Mouse (Mus musculus): ENCODE results near the gene H2al1k.
A peak's percentile ranks its signal among the peaks of the same experiment; 100 is the strongest.
"Not testable (repeated sequence)": the region's sequence is repeated elsewhere in the genome, so short reads cannot be mapped to it uniquely, and the experiment has no call there.

The H2al1k gene

DNA sequence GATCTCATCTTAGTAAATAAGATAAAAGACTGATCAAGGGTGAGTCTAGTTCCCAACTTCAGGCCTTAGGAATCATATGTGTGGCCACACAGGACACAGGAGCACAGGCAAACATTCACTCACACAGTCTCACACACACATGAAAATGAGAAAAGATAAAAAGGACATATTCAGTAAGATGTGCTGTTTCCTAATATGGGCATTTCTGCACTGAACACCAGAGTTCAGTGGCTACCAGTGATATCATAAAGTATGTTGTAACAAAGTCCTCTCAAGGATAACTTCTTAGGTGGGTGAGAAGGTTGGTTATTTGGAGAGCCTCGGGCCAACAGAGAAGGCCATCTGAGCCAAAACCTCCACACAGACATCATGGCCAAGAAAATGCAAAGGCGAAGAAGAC, at the start of gene H2al1k:
H2al1k (plus strand) TSS at position 301 of the 400 bp plus-strand sequence.
- DNase-seq: not testable (repeated sequence)

DNA sequence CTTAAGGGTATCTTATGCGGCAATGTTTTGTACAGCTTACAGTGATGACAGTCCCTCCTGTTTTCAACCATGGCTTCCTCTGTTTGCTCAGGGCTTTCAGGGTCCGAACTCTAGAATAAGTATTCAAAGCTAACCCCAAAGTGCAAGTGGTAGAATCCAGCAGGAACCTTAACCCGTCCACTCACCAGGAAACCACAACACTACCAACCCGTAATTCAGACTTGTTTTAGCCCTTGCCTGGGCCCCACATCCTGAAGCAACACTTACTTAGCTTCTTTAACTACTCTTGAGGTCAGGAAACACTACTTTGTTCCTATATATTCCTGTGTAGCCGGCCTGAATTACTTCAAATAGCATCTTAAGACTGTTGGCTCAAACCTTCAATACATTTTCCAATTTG, 47.6 kb upstream of the H2al1k start:
- no peak for DNase-seq

DNA sequence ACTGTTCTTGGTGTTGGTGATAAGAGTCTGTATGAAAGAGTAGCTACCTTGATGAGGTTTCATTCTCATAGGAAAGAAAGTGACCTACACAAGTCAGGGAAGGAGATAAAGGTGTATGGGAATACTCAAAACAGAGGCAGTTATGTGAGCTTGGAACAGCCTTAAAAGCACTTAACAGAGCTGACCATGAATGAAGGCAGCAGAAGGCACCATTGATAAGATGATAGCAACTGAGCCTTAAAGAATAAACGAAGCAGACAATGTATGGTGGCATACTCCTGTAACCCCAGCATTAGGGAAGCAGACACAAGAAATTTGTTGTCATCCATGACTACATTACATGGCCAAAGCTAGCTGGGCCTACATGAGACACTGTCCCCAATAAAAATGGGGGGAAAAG, 47.0 kb upstream of the H2al1k start:
- no peak for DNase-seq

DNA sequence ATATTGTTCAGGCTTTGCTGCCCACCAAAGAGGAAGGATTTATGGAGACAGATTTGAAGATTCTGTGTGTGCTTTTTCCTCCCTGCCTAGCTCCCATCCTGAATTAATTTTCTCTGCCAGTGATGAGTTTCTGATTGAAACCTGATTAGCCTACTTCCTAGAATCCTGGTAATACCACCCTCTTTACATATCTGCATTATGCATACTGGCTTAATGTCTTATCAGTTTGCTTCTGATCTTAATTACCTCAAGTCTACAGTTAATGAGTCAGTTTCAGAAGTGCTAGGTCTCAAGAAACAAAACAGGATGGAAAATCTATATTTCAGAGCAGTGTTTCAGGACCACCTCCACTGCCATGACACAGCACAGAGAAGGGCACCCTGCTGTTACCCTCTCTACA, 34.0 kb upstream of the H2al1k start:
- DNase-seq: not testable (repeated sequence)

DNA sequence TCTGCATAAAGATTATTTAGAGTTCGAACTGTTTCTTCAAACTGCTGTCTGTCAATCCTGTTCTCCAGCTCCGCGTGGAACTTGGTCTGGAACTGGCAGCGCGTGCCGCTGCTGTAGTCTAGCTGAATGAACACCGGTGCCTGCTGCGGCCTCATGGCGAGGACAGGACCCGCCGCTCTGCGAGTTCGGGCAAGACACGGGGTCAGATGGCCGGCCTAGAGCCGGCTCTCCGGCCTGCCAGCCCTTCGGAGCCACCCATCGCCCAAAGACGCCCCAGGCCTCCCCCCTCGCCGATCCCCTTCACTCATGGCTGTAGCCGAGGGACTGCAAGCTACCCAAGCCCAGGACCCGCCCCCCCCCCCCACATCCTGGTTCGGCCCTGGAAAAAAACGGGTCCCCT, 22.5 kb upstream of the H2al1k start:
- not testable (repeated sequence) for DNase-seq

DNA sequence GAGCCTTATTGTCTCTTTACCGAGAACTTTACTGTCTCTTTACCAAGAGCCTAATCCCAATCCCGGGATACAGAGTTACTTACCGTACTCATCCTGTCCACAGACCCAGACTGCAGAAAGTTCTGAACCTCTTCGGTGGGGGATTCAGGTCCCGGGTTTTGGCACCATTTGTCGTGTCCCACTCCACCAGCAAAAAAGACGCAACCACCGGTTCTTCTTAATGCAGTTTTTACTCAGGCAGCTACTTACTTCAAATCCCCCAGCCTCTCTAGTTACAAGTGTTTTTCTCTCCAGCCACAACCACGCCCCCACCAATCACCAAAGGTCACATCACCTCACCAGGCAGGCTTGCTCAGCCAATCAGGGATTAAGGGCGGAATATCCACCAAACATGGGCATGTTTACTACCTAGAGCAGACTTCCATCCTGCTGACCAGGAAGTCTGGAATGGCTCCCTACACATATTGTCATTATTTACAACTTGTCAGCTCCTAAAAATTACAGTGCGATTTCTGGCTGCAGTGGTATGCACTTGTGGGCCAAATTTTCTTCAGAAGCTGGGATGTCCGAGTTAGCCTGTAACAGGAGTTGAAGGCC, 18.0 kb upstream of the H2al1k start:
- peak in 1 of 2 experiments; percentile 1 for DNase-seq

DNA sequence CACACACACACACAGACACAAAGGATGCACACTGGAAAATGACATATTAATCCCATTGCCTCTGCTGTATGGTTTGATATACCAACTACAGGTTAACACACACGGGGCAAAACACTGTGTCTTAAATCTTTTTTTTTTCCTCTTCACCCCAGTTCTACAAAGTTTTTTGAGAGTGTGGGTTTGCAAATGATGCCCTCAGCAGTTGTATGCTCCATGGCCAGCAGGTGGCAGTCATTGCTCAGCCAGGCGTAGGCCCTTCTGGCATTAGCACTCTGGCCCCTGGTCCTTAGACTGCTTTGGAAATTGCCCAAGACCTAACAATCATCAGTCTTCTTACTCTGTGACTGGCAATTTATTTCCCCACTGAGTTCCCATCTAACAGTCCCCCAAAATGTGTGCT, 17.4 kb upstream of the H2al1k start:
- DNase-seq: peak; percentile 15 to 48

DNA sequence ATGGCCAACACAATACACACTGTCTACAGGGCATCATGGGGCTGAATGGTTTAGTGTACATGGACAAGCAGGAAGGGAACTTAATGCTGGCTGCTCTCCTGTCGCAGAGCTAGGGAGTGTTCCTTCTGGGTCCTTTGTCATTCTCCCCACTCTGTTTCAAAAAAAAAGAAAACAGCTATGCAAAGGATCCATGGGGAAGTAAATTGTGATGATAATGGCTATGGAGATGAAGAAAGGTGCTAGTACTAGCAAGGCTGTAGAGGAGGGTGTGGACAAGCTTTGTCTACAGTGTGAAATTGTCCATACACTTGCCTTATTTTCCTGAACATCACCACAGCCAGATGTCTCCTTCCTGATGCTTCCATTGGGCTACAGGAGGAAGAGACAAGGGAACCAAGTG, 15.4 kb upstream of the H2al1k start:
- not testable (repeated sequence) for DNase-seq

DNA sequence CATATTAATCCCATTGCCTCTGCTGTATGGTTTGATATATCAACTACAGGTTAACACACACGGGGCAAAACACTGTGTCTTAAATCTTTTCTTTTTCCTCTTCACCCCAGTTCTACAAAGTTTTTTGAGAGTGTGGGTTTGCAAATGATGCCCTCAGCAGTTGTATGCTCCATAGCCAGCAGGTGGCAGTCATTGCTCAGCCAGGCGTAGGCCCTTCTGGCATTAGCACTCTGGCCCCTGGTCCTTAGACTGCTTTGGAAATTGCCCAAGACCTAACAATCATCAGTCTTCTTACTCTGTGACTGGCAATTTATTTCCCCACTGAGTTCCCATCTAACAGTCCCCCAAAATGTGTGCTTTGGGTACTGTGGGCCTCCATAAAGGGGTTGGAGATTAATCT, 23.6 kb downstream of the H2al1k start:
- DNase-seq: peak in 1 of 2 experiments; percentile 3

DNA sequence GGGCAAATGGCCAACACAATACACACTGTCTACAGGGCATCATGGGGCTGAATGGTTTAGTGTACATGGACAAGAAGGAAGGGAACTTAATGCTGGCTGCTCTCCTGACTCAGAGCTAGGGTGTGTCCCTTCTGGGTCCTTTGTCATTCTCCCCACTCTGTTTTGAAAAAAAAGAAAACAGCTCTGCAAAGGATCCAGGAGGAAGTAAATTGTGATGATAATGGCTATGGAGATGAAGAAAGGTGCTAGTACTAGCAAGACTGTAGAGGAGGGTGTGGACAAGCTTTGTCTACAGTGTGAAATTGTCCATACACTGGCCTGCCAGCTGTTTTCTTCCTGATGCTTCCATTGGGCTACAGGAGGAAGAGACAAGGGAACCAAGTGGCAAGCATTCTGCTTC, 25.5 kb downstream of the H2al1k start:
- not testable (repeated sequence) for DNase-seq

Data from thymus, postnatal 36 days (tissue).